Mouse (Mus musculus) ES-E14 (cell line): ENCODE results near the gene Hspb8.

ENCODE experiments used
- ZC3H11A ChIP-seq: IDR thresholded peaks from 2 replicates; pipeline ENCODE4 v1.6.1; 2012; ENCODE audit warnings: low read depth, mild to moderate bottlenecking, inconsistent platforms, low read length, borderline replicate concordance
- ZNF384 ChIP-seq: IDR thresholded peaks from 2 replicates; pipeline ENCODE4 v1.6.1; 2012; ENCODE audit warnings: low read depth, low read length, inconsistent platforms

DNA sequence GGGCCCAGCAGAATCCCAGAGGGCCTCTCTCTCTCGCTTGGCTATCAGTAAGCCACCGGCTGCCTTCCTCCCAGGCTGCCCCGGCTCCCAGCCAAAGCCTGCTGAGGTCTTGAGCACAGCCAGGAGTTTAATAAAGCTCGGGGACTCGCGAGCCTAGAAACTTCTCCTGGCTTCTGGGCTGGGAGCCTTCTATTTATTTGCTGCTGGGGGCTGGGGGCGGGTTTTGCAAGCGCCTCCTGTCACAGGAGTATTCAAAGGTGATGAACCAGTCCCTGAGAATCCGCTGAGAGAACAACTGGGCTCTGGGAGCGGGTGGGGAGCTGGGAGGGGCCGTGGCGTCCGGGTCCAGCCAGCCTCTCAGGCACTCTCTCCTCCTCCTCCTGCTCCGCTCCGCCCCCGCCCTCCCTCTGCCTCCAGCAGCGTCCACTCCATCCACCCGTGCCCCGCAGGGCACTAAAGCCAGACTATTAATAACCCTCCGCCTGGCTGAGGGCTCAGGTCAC, at the start of gene Hspb8:
- TF ChIP-seq ZC3H11A (no peak), ZNF384 (no peak)
